13 mouse cellular contexts compared by ENCODE assay signal in genomic region chr6:101048836-101049361, GRCm38 (mm10).
DNase-seq lines count a peak whose midpoint lies in the region; ATAC-seq and TF ChIP-seq lines count a peak whose summit lies in the region.
"Had no signal": no experiment of that assay in that cellular context is flagged by ENCODE, and none has a peak within 500 bp of the region (broad histone marks: within the 10 kb centered on the region; RNA-seq: fewer than 3 reads in every experiment).

No protein-coding gene starts in this region.

- no peak for ATAC-seq in kidney, postnatal 0 days (replicated peaks; ENCODE audit: low FRiP score, low read depth)
- ATAC-seq in hindbrain, embryonic 11.5 days (ENCODE audit: low FRiP score): peak; percentile 61
- peak; percentile 74 for ATAC-seq in midbrain, embryonic 13.5 days
- ATAC-seq in megakaryocyte-erythroid progenitor cell, adult 5-6 weeks (replicated peaks; ENCODE audit: low FRiP score, low TSS enrichment, poor library complexity, severe bottlenecking): no peak

- H3K27ac ChIP-seq in kidney, postnatal 0 days: no peak overlapping the region
- H3K27ac ChIP-seq in hindbrain, embryonic 11.5 days (ENCODE audit: low read depth, low read length): peak overlapping the region; percentile 2; the same call in 1 of the 2 replicates
- peak overlapping the region; percentile 70 for H3K27ac ChIP-seq in midbrain, embryonic 13.5 days
- H3K27ac ChIP-seq: liver, embryonic 14.5 days had no signal

- no peak overlapping the region for H3K4me2 ChIP-seq in kidney, postnatal 0 days (ENCODE audit: low read length)
- no peak overlapping the region for H3K4me2 ChIP-seq in hindbrain, embryonic 11.5 days (replicated peaks; ENCODE audit: low read depth, low read length)
- H3K4me2 ChIP-seq in midbrain, embryonic 13.5 days (replicated peaks): peak overlapping the region; percentile 26

- 0 out of 2 replicates have a peak, but pooled peaks cover 2% of the 10 kb centered on the region for H3K27me3 ChIP-seq in kidney, postnatal 0 days (ENCODE audit: insufficient read depth, low read length)
- no peaks in the 10 kb centered on the region for H3K27me3 ChIP-seq in hindbrain, embryonic 11.5 days (ENCODE audit: control insufficient read depth, insufficient read depth, low read length)
- H3K27me3 ChIP-seq in midbrain, embryonic 13.5 days: peaks cover 11% of the 10 kb centered on the region; the same call in 1 of the 2 replicates

- H3K4me3 ChIP-seq in kidney, postnatal 0 days (replicated peaks; ENCODE audit: low read depth, low read length): no peak overlapping the region
- H3K4me3 ChIP-seq in hindbrain, embryonic 11.5 days (ENCODE audit: low read depth, low read length): no peak overlapping the region
- no peak overlapping the region for H3K4me3 ChIP-seq in midbrain, embryonic 13.5 days (replicated peaks)

- no peak overlapping the region for H3K9ac ChIP-seq in kidney, postnatal 0 days (ENCODE audit: low read depth, low read length)
- no peak overlapping the region for H3K9ac ChIP-seq in hindbrain, embryonic 11.5 days (ENCODE audit: low read depth, low read length)
- no peak overlapping the region for H3K9ac ChIP-seq in midbrain, embryonic 13.5 days (replicated peaks)
- H3K9ac ChIP-seq: liver, embryonic 14.5 days had no signal

- H3K9me3 ChIP-seq in kidney, postnatal 0 days (replicated peaks; ENCODE audit: low read length): no peaks in the 10 kb centered on the region
- H3K9me3 ChIP-seq in hindbrain, embryonic 11.5 days (ENCODE audit: control insufficient read depth, low read length): no peaks in the 10 kb centered on the region
- H3K9me3 ChIP-seq in midbrain, embryonic 13.5 days: no peaks in the 10 kb centered on the region

- peak; percentile 35 for DNase-seq in kidney, postnatal 0 days (ENCODE audit: low spot score)
- DNase-seq in kidney, adult 9 months: no peak
- DNase-seq in hindbrain, embryonic 11.5 days (ENCODE audit: low spot score): peak; percentile 54
- no peak for DNase-seq in right cerebral cortex, adult 2 months (ENCODE audit: low spot score in 2 of 2)
- DNase-seq in cerebellum, adult 11-12 months: no peak
- no peak for DNase-seq in frontal cortex, postnatal 36 days (ENCODE audit: low spot score in 2 of 2)
- DNase-seq: adrenal gland, postnatal 10 days; cerebellum, adult 2 months; kidney, adult 18-20 months; thymus, postnatal 4 days had no signal

- no peaks in the 10 kb centered on the region for H3K36me3 ChIP-seq in kidney, postnatal 0 days (ENCODE audit: insufficient read depth, low read length)
- no peaks in the 10 kb centered on the region for H3K36me3 ChIP-seq in hindbrain, embryonic 11.5 days (ENCODE audit: control insufficient read depth, insufficient read depth, low read length)
- no peaks in the 10 kb centered on the region for H3K36me3 ChIP-seq in midbrain, embryonic 13.5 days

- TF ChIP-seq CTCF in kidney, postnatal 0 days (IDR thresholded peaks at IDR 0.05; ENCODE audit: low read depth): no peak

- WGBS in kidney, postnatal 0 days: 25% methylated on average over 15 of the region's 15 CpGs
- 37% methylated on average over 15 of the region's 15 CpGs for WGBS in hindbrain, embryonic 11.5 days
- WGBS in midbrain, embryonic 13.5 days: 13% methylated on average over 15 of the region's 15 CpGs

- no peaks in the 10 kb centered on the region for H3K4me1 ChIP-seq in kidney, postnatal 0 days (replicated peaks; ENCODE audit: insufficient read depth, low read length)
- H3K4me1 ChIP-seq in hindbrain, embryonic 11.5 days (replicated peaks; ENCODE audit: control insufficient read depth, insufficient read depth, low read length): peaks cover 6% of the 10 kb centered on the region; the same call in 1 of the 2 replicates
- H3K4me1 ChIP-seq in midbrain, embryonic 13.5 days (replicated peaks): peaks cover 33% of the 10 kb centered on the region

Comparison
In these comparisons a context has a peak if more than half of its experiments do, and no peak if none do; other contexts are left out.
1. DNase-seq: peak in kidney, postnatal 0 days (single experiment) and hindbrain, embryonic 11.5 days (single experiment); none in kidney, adult 9 months (single experiment), right cerebral cortex, adult 2 months (0 of 2), cerebellum, adult 11-12 months (single experiment) and frontal cortex, postnatal 36 days (0 of 2).
2. ATAC-seq: peak in hindbrain, embryonic 11.5 days (single experiment) and midbrain, embryonic 13.5 days (single experiment); none in kidney, postnatal 0 days (single experiment) and megakaryocyte-erythroid progenitor cell, adult 5-6 weeks (single experiment).